Mouse (Mus musculus): ENCODE measurements around the gene Tcirg1.

Gene Tcirg1

GRCm38 (mm10) chr19:3850847-3851469 is 56.0 kb downstream of the Tcirg1 start:
- peak; percentile 85 for DNase-seq (ENCODE audit: low read depth)

GRCm38 (mm10) chr19:3850076-3850475 is 56.9 kb downstream of the Tcirg1 start:
- DNase-seq (ENCODE audit: low read depth): no peak

- DNase-seq (ENCODE audit: low read depth): no peak
Observed at GRCm38 (mm10) chr19:3849251-3849650, 57.7 kb downstream of the Tcirg1 start.

- DNase-seq (ENCODE audit: low read depth): no peak
Observed at GRCm38 (mm10) chr19:3848207-3848808, 58.6 kb downstream of the Tcirg1 start.

- no peak for DNase-seq (ENCODE audit: low read depth)
Observed at GRCm38 (mm10) chr19:3847711-3848110, 59.2 kb downstream of the Tcirg1 start.

- no peak for DNase-seq (ENCODE audit: low read depth)
Observed at GRCm38 (mm10) chr19:3846676-3847604, 60.0 kb downstream of the Tcirg1 start.

Measured in 416B (cell line).